Mouse (Mus musculus): Measurements from ENCODE around the gene 5031410I06Rik. TPM values are rescaled to one million over a fixed set of nuclear protein-coding genes. Genes with fewer than 3 reads are reported as not detected.

Gene 5031410I06Rik
- polyA plus RNA-seq, 1 experiment from 2014 or later: not detected

Other genes with a start within 250 kb of the 5031410I06Rik start
- gene Gm21663, start 163.0 kb downstream of the 5031410I06Rik start, polyA plus RNA-seq (2014; fragmentation: Nextera tagmentation; extraction: Ambion mirVana): not detected in 2 replicates
- not detected in 2 replicates for gene Gm21671, start 150.9 kb downstream of the 5031410I06Rik start, polyA plus RNA-seq (2014; fragmentation: Nextera tagmentation; extraction: Ambion mirVana)
- gene Gm21680, start 132.7 kb downstream of the 5031410I06Rik start, polyA plus RNA-seq (2014; fragmentation: Nextera tagmentation; extraction: Ambion mirVana): not detected in 2 replicates
- not detected in 2 replicates for gene Gm21698, start 116.7 kb downstream of the 5031410I06Rik start, polyA plus RNA-seq (2014; fragmentation: Nextera tagmentation; extraction: Ambion mirVana)
- not detected in 2 replicates for gene Gm1979, start 100.6 kb downstream of the 5031410I06Rik start, polyA plus RNA-seq (2014; fragmentation: Nextera tagmentation; extraction: Ambion mirVana)
- gene Gm5862, start 82.4 kb downstream of the 5031410I06Rik start, polyA plus RNA-seq (2014; fragmentation: Nextera tagmentation; extraction: Ambion mirVana): not detected in 2 replicates
- gene Speer4a, start 65.8 kb downstream of the 5031410I06Rik start, polyA plus RNA-seq (2014; fragmentation: Nextera tagmentation; extraction: Ambion mirVana): not detected in 2 replicates
- not detected in 2 replicates for gene Gm7347, start 46.8 kb downstream of the 5031410I06Rik start, polyA plus RNA-seq (2014; fragmentation: Nextera tagmentation; extraction: Ambion mirVana)
- gene Gm10471, start 16.1 kb downstream of the 5031410I06Rik start, polyA plus RNA-seq (2014; fragmentation: Nextera tagmentation; extraction: Ambion mirVana): not detected in 2 replicates
- gene Gm10220, start 16.1 kb upstream of the 5031410I06Rik start, polyA plus RNA-seq (2014; fragmentation: Nextera tagmentation; extraction: Ambion mirVana): not detected in 2 replicates
- not detected in 2 replicates for gene Gm7361, start 152.3 kb upstream of the 5031410I06Rik start, polyA plus RNA-seq (2014; fragmentation: Nextera tagmentation; extraction: Ambion mirVana)

Measured in embryonic facial prominence, embryonic 11.5 days (tissue).